Mouse (Mus musculus) spleen, adult 10 weeks (tissue): ENCODE data around the gene Gm47189. TPM values are rescaled to one million over a fixed set of nuclear protein-coding genes. Genes with fewer than 3 reads are reported as not detected.

ENCODE experiments used
- polyA plus RNA-seq: library from polyadenylated mRNA; stranded (reverse); fragments of 350-450 nt; fragmentation: Illumina TruSeq; extraction: RNeasy Lipid Tissue Mini Kit (QIAGEN cat#74804); gene quantifications from one replicate; pipeline ENCODE4 v1.2.3, GENCODE M21; 2015; ENCODE audit warnings: low replicate concordance; ENCODE audit not compliant: insufficient read depth

The Gm47189 gene
- not detected for polyA plus RNA-seq

GRCm38 (mm10) chr14:41772341-41772740 is at the start of gene Gm47189:
Gm47189 (minus strand) TSS chr14:41772441.

GRCm38 (mm10) chr14:41750514-41750913 is 21.7 kb downstream of the Gm47189 start, which contains the start of gene Gm7929:
Gm7929 (minus strand) TSS chr14:41750614.

Other genes with a start within 250 kb of the Gm47189 start
- gene Gm7970, start 216.9 kb downstream of the Gm47189 start, polyA plus RNA-seq = not detected
- not detected for gene 1700049E17Rik2, start 199.2 kb downstream of the Gm47189 start, polyA plus RNA-seq
- gene Gm3072, start 147.8 kb downstream of the Gm47189 start, polyA plus RNA-seq = not detected
- not detected for gene Gm3676, start 126.0 kb downstream of the Gm47189 start, polyA plus RNA-seq
- gene Gm8068, start 70.6 kb downstream of the Gm47189 start, polyA plus RNA-seq = not detected
- not detected for gene Gm7929, start 21.8 kb downstream of the Gm47189 start, polyA plus RNA-seq
- not detected for gene Gm7980, start 134.8 kb upstream of the Gm47189 start, polyA plus RNA-seq
- not detected for gene 1700049E17Rik1, start 152.5 kb upstream of the Gm47189 start, polyA plus RNA-seq
- gene 1700024B05Rik, start 171.6 kb upstream of the Gm47189 start, polyA plus RNA-seq = not detected
- not detected for gene Gm6401, start 195.5 kb upstream of the Gm47189 start, polyA plus RNA-seq
- gene Gm3543, start 210.9 kb upstream of the Gm47189 start, polyA plus RNA-seq = not detected